Mouse (Mus musculus) small intestine, adult 2 months (tissue): ENCODE results near the gene Ckap4.

ENCODE experiments used
- CTCF ChIP-seq: fragments of 200-500 bp; IDR thresholded peaks from 2 replicates; pipeline ENCODE4 v1.5.1; 2012; ENCODE audit warnings: low read depth, mild to moderate bottlenecking, control low read depth, inconsistent platforms, low read length, moderate library complexity, mixed read lengths; ENCODE audit not compliant: insufficient replicate concordance, insufficient read length; ENCODE audit errors: extremely low read depth
- POLR2A ChIP-seq: fragments of 200-500 bp; IDR thresholded peaks from 2 replicates; pipeline ENCODE4 v1.6.1; 2012; ENCODE audit warnings: low read depth, mild to moderate bottlenecking, control low read depth, inconsistent platforms, low read length, moderate library complexity

- TF ChIP-seq CTCF, result no peak
- no peak for TF ChIP-seq POLR2A
Observed at GRCm38 (mm10) chr10:84532191-84532889, 1.5 kb downstream of the Ckap4 start.
